Mouse (Mus musculus) CH12.LX (cell line): ENCODE results near the gene Tnfsf10.

Experiments
- CTCF ChIP-seq, 2 experiments: IDR thresholded peaks in 1 of 2; conservative IDR thresholded peaks in 1 of 2; 2 replicates each; pipeline ENCODE4 v1.5.1; 2011 to 2012; ENCODE audit warnings: low read depth in 2 of 2, low read length in 2 of 2, improper control_type of control experiment in 1 of 2, inconsistent platforms in 1 of 2, mild to moderate bottlenecking in 1 of 2, moderate library complexity in 1 of 2
- MAFK ChIP-seq: IDR thresholded peaks from 2 replicates; pipeline ENCODE4 v1.6.1; 2011; ENCODE audit warnings: low read length, improper control_type of control experiment; ENCODE audit not compliant: insufficient replicate concordance
- POLR2AphosphoS2 ChIP-seq: IDR thresholded peaks from 2 replicates; pipeline ENCODE4 v1.6.1; 2011; ENCODE audit warnings: low read depth, low read length, improper control_type of control experiment
- ZKSCAN1 ChIP-seq: IDR thresholded peaks from 2 replicates; pipeline ENCODE4 v1.6.1; 2012; ENCODE audit warnings: low read depth, inconsistent platforms, low read length, improper control_type of control experiment, borderline replicate concordance

DNA sequence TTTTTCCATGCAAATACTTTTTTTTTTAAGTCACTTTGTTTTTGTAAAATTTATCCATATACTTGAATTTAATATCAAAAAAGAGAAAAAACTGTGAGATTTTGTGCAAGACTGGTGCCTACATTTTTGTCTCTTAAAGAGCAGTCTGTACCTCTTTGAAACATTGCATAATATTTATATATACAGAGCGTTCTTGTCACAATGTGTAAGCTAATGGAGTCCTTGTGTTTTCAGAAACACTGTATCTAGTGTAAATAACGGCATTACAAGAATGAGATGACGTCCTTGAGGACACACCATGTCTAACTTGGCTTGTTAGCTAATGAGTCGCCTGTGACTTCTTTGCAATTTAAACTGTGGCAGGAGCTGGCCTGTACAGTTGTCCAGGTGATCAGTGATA lies 61.1 kb downstream of the Tnfsf10 start:
- TF ChIP-seq CTCF (conservative IDR thresholded peaks at IDR 0.05 in 1 of 2, IDR thresholded peaks at IDR 0.05 in 1 of 2; ENCODE audit: low read depth in 2 of 2, low read length in 2 of 2) (no peak), POLR2AphosphoS2 (no peak), MAFK (no peak), ZKSCAN1 (no peak)
